Mouse (Mus musculus) thymus, adult 2 months (tissue): ENCODE data around the gene Smad3.

ENCODE experiments used
- CTCF ChIP-seq: fragments of 200-500 bp; IDR thresholded peaks from 2 replicates; pipeline ENCODE4 v1.5.1; 2012; ENCODE audit warnings: mild to moderate bottlenecking, control low read depth, low read length, moderate library complexity, borderline replicate concordance; ENCODE audit not compliant: control insufficient read depth, poor library complexity, insufficient read depth; ENCODE audit errors: extremely low read depth
- POLR2A ChIP-seq: fragments of 200-500 bp; IDR thresholded peaks from 2 replicates; pipeline ENCODE4 v1.6.1; 2012; ENCODE audit warnings: mild to moderate bottlenecking, low read length, control low read depth, moderate library complexity; ENCODE audit not compliant: control insufficient read depth, poor library complexity, insufficient read depth; ENCODE audit errors: extremely low read depth

GRCm38 (mm10) chr9:63707816-63708588 lies 49.8 kb downstream of the Smad3 start:
- TF ChIP-seq POLR2A (no peak), CTCF (no peak)
